Mouse (Mus musculus) intestine, embryonic 14.5 days (tissue): ENCODE measurements around the gene Slc36a4. TPM values are rescaled to one million over a fixed set of nuclear protein-coding genes. Genes with fewer than 3 reads are reported as not detected.
A peak's percentile ranks its signal among the peaks of the same experiment; 100 is the strongest.

Experiments
- ATAC-seq: fragments of 200-750 bp; cut with Nextera tagmentation; replicated peaks from 2 replicates; pipeline ENCODE4 v1.8.0; 2017; ENCODE audit warnings: low read depth, moderate number of reproducible peaks, moderate TSS enrichment, moderate library complexity; ENCODE audit not compliant: low FRiP score, low TSS enrichment
- DNase-seq: peaks from one replicate; pipeline ENCODE4 v3.0.0-alpha.2; 2018; ENCODE audit warnings: low spot score
- H3K27ac ChIP-seq: fragments of 300-500 bp; sonication (generic); 2 replicates; pipeline ENCODE4 v1.5.1; 2014; ENCODE audit warnings: low read depth, mild to moderate bottlenecking, control low read depth
- H3K27me3 ChIP-seq: fragments of 300-500 bp; sonication (generic); replicated peaks from 2 replicates; pipeline ENCODE4 v1.6.1; 2014; ENCODE audit warnings: low read length, control low read depth; ENCODE audit not compliant: control insufficient read depth, insufficient read depth
- H3K36me3 ChIP-seq: fragments of 300-500 bp; sonication (generic); 2 replicates; pipeline ENCODE4 v1.6.1; 2014; ENCODE audit warnings: low read length, control low read depth; ENCODE audit not compliant: control insufficient read depth, insufficient read depth
- H3K4me1 ChIP-seq: fragments of 300-500 bp; sonication (generic); replicated peaks from 2 replicates; pipeline ENCODE4 v1.6.1; 2014; ENCODE audit warnings: low read length, control low read depth, mixed read lengths; ENCODE audit not compliant: control insufficient read depth, insufficient read depth
- H3K4me2 ChIP-seq: fragments of 300-500 bp; sonication (generic); 2 replicates; pipeline ENCODE4 v1.6.1; 2014; ENCODE audit warnings: low read length
- H3K4me3 ChIP-seq: fragments of 300-500 bp; sonication (generic); 2 replicates; pipeline ENCODE4 v1.5.1; 2014; ENCODE audit warnings: low read depth, low read length, control low read depth, mixed read lengths
- H3K9ac ChIP-seq: fragments of 300-500 bp; sonication (generic); 2 replicates; pipeline ENCODE4 v1.6.1; 2014; ENCODE audit warnings: mild to moderate bottlenecking, low read length
- H3K9me3 ChIP-seq: fragments of 300-500 bp; sonication (generic); 2 replicates; pipeline ENCODE4 v1.6.1; 2016; ENCODE audit warnings: low read length, control low read depth; ENCODE audit not compliant: control insufficient read depth
- WGBS: fragments of 180-500 bp; shearing (Covaris S2); extraction: QIAGEN DNeasy Blood & Tissue Kit; methylation state at CpG from one replicate; pipeline ENCODE4 v1.1.7; 2014; 5-methylcytosine and 5-hydroxymethylcytosine counted together
- polyA plus RNA-seq: library from polyadenylated mRNA; unstranded; fragments of >200 nt; fragmentation: Nextera tagmentation; extraction: Ambion mirVana; gene quantifications from 2 replicates; pipeline ENCODE4 v1.2.1, GENCODE M21; 2014

Gene Slc36a4
- 15.2 and 15.9 TPM in 2 replicates for polyA plus RNA-seq

DNA sequence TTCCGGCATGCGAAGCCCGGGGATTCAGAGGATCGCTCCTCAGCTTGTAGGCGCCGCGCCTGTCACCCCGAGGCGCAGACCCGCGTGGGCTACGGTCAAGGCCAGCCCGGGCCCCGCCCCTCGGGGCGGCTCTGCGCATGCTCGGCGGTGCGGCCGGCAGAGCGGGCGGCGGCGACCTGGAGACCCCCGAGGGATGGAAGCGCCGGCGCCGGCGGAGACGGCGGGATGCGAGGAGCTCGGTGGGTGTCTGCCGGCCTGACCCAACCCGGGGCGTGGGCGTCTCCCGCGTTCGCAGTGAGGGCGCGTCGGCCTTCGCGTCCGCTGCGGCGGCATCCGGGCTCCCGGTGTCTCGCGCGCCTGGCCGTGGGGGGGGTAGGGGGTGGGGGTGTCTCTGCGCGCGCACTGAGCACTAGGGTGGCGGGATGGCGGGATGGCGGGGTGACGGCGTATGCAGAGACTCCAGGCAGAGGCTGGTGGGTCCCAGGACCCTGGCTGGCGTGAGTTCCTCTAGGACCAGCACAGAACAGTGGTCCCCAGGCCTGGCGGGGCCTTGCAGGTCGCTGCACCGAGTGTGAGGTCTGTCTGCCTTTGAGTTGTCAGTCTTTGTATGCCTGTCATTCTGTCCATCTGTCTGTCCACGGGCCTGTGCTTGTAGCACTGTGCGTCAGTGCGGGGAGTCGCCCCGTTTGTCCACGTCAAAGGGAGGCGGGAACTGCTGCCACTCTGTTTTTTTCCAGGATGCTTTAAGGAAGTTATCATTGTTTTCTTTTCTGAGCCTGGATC is at the start of gene Slc36a4:
Gene Slc36a4, plus strand, starts transcription at position 140 of the 783 bp plus-strand sequence.
- WGBS = under 1% methylated on average over 52 of the region's 75 CpGs
- 0 out of 2 replicates have a peak, but pooled peaks cover 2% of the 10 kb centered on the region for H3K4me1 ChIP-seq
- peak within 1 kb of the TSS; percentile 69 for H3K27ac ChIP-seq
- H3K4me2 ChIP-seq = peak within 1 kb of the TSS; percentile 70
- H3K4me3 ChIP-seq = peak within 1 kb of the TSS; percentile 65
- DNase-seq (peak; percentile 87), ATAC-seq (peak; percentile 86)
- no peaks in the 10 kb centered on the region for H3K27me3 ChIP-seq
- H3K9me3 ChIP-seq = no peaks in the 10 kb centered on the region
- H3K9ac ChIP-seq = peak within 1 kb of the TSS; percentile 72
- H3K36me3 ChIP-seq = no peaks in the 10 kb centered on the region

DNA sequence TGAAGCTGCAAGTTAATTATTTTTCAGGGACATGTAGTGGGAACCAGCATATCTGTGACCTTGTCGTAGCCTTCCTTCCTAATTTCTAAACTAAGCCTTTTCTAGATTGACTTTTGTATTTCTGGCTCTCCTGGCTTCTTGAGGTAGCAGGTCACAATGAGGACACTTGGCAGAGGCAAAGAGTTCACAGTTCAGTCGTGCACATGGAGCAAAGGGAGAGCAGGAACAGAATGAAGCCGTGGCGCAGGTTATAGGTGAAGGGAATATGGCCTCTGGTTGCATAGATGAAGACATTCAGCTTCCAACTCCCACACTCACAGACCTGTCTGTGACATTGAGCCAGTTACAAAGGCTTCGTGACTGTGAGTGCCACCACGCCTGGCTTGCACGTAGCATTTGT is 44.9 kb upstream of the Slc36a4 start:
- Histone ChIP-seq H3K4me1 (no peaks in the 10 kb centered on the region), H3K27me3 (no peaks in the 10 kb centered on the region), H3K9me3 (no peaks in the 10 kb centered on the region), H3K27ac (no peak overlapping the region), H3K36me3 (no peaks in the 10 kb centered on the region), H3K4me3 (no peak overlapping the region), H3K9ac (no peak overlapping the region), H3K4me2 (no peak overlapping the region)
- no peak for ATAC-seq
- WGBS = 82% methylated on average over 7 of the region's 7 CpGs
- no peak for DNase-seq

DNA sequence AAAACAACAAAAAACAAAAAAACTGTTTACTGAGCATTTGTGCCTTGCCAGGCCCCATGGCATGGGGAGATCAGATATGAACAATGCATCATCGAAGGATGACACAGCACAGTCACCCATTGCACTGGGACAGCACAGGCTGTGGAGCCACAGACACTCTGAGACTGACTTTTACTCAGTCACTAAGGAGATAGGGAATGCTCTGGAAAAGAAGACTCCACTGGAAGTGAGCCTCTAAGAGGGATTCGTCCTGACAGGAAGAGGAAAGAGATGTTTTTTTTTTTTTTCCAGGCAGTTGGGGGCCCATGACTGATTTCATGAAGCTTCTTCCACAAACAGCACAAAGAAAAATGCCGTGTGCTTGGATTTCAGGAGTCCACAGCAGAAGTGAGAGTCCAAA is 40.1 kb upstream of the Slc36a4 start:
- 43% methylated on average over 3 of the region's 3 CpGs for WGBS
- Histone ChIP-seq H3K9ac (no peak overlapping the region), H3K9me3 (no peaks in the 10 kb centered on the region), H3K4me3 (no peak overlapping the region), H3K27me3 (no peaks in the 10 kb centered on the region), H3K4me2 (no peak overlapping the region), H3K36me3 (no peaks in the 10 kb centered on the region), H3K4me1 (peaks cover 6% of the 10 kb centered on the region; the same call in 1 of the 2 replicates), H3K27ac (no peak overlapping the region)
- DNase-seq (no peak), ATAC-seq (no peak)

DNA sequence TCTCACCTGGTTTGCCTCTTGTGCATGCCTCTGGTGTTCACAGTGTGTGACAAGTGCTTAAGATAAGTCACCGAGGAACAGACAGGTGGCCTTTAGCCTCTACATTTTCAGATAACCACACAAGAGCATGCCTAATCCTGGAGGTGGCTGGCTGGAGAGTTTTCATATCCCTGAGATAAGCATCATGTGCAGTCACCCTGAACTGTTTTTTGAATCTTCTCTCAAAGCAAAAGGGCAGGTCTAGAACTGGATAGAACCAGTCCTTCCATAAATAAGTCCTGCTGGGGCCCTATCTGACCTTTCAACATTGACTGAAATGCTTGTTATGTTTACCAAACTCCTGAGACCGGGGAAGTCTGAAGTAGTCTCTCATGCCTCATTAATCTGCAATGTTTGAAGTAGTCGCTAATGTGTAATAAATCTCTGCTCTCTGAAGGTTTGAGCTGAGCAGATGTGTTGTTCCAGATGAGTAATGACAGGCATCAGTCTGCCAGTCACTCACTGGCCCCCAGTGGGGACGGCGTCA is 39.5 kb upstream of the Slc36a4 start:
- Histone ChIP-seq H3K36me3 (no peaks in the 10 kb centered on the region), H3K9ac (no peak overlapping the region), H3K27me3 (no peaks in the 10 kb centered on the region), H3K4me1 (peaks cover 6% of the 10 kb centered on the region; the same call in 1 of the 2 replicates), H3K4me2 (no peak overlapping the region), H3K27ac (no peak overlapping the region), H3K9me3 (no peaks in the 10 kb centered on the region), H3K4me3 (no peak overlapping the region)
- ATAC-seq (peak; percentile 55; the same call in 1 of the 2 replicates), DNase-seq (no peak)
- WGBS = 13% methylated on average over 5 of the region's 5 CpGs

DNA sequence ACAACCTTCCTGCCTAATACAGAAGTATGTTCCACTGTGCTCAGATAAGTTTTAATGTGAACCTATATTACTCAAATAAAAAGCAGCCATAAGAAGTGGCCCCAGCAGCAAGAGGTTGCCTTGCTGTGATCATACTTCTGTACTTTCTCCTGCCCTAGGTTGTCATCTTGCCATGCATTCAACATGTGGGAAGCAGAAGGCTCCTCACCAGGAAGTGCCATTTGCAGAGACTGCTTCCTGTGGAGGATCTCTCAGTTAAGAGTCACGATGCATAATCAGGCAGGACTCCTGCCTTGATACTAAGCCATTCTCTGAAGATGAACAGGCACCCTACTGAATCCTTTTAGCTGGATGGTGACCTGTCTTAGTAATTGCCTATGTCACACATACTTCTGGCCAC is 37.3 kb upstream of the Slc36a4 start:
- Histone ChIP-seq H3K4me2 (no peak overlapping the region), H3K9ac (no peak overlapping the region), H3K27me3 (no peaks in the 10 kb centered on the region), H3K4me3 (no peak overlapping the region), H3K36me3 (no peaks in the 10 kb centered on the region), H3K9me3 (no peaks in the 10 kb centered on the region), H3K4me1 (peaks cover 6% of the 10 kb centered on the region; the same call in 1 of the 2 replicates), H3K27ac (no peak overlapping the region)
- ATAC-seq (no peak), DNase-seq (no peak)
- 39% methylated on average over 1 of the region's 1 CpGs for WGBS

DNA sequence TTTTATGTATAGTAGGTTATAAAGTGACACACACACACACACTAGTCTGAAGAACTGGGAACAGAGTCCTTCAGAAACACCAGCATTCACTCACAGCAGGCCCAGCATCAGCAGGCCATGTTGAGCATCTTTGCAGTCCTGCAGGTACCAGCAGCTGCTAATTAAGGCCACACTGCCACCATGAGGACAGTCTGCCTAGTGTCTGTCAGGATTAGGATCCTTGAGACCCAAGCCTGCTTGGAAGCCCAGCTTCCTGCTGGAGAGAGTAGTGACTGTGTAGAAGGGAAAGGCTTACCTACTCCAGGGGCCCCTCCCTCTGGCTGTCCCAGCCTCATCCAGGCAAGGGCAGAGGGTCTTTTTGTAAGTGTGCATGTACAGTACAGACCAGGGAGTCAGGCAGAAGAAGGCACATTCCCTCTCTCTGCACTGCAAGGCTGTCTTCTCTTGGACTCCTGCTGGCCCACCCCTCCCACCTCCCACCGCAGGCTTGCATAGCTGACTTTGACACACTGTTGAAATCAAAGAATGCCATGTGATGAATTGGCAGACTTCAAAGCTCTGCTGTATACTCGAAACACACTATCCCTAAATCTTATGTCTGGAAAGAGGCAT is 27.6 kb upstream of the Slc36a4 start:
- 23% methylated on average over 2 of the region's 2 CpGs for WGBS
- Histone ChIP-seq H3K4me3 (no peak overlapping the region), H3K27me3 (no peaks in the 10 kb centered on the region), H3K36me3 (no peaks in the 10 kb centered on the region), H3K9me3 (no peaks in the 10 kb centered on the region), H3K4me1 (no peaks in the 10 kb centered on the region), H3K27ac (no peak overlapping the region), H3K4me2 (no peak overlapping the region), H3K9ac (no peak overlapping the region)
- peak; percentile 66 for DNase-seq
- peak; percentile 84 for ATAC-seq

DNA sequence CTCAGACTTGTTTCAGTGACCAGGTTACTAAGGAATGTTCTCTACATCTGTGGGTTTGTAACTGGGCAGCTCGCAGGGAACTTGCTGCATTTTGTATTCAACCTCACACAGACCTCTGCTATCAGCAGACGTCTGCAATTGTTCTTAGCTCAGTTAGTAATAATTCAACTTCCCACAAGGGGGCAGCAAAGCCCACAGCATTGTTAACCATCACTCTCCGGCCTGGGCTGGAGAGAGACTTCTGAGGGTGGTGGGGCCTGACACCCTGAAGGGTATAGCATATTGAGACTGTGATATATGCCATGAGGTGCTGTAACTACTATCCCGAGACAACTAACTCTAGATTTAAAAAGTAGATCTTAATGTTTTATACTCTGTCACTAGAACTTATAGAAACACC is 24.3 kb upstream of the Slc36a4 start:
- H3K9ac ChIP-seq = no peak overlapping the region
- H3K4me2 ChIP-seq = no peak overlapping the region
- H3K27me3 ChIP-seq = no peaks in the 10 kb centered on the region
- DNase-seq (peak; percentile 86), ATAC-seq (peak; percentile 70)
- H3K9me3 ChIP-seq = no peaks in the 10 kb centered on the region
- no peaks in the 10 kb centered on the region for H3K36me3 ChIP-seq
- H3K27ac ChIP-seq = no peak overlapping the region
- 13% methylated on average over 4 of the region's 4 CpGs for WGBS
- H3K4me3 ChIP-seq = no peak overlapping the region
- H3K4me1 ChIP-seq = no peaks in the 10 kb centered on the region

DNA sequence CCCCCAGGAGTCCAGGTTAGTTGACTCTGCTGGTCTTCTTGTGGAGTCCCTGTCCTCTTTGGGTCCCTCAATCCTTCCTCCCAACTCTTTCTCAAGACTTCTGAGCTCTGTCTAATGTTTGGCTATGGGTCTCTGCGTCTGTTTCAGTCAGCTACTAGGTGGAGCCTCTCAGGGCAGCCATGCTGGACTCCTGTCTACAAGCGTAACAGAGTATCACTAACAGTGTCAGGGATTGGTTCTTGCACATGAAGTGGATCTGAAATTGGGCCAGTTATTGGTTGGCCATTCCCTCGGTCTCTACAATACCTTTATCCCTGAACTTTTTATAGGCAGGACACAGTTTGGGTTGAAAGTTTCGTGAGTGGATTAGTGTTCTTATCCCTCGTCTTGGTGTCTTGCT is 22.2 kb upstream of the Slc36a4 start:
- ATAC-seq (no peak), DNase-seq (no peak)
- 89% methylated on average over 5 of the region's 5 CpGs for WGBS
- Histone ChIP-seq H3K4me3 (no peak overlapping the region), H3K27ac (no peak overlapping the region), H3K27me3 (no peaks in the 10 kb centered on the region), H3K9ac (no peak overlapping the region), H3K9me3 (no peaks in the 10 kb centered on the region), H3K4me1 (no peaks in the 10 kb centered on the region), H3K4me2 (no peak overlapping the region), H3K36me3 (no peaks in the 10 kb centered on the region)
